Mouse (Mus musculus): ENCODE results near the gene Gdf1.
A peak's percentile ranks its signal among the peaks of the same experiment; 100 is the strongest.

The Gdf1 gene

DNA sequence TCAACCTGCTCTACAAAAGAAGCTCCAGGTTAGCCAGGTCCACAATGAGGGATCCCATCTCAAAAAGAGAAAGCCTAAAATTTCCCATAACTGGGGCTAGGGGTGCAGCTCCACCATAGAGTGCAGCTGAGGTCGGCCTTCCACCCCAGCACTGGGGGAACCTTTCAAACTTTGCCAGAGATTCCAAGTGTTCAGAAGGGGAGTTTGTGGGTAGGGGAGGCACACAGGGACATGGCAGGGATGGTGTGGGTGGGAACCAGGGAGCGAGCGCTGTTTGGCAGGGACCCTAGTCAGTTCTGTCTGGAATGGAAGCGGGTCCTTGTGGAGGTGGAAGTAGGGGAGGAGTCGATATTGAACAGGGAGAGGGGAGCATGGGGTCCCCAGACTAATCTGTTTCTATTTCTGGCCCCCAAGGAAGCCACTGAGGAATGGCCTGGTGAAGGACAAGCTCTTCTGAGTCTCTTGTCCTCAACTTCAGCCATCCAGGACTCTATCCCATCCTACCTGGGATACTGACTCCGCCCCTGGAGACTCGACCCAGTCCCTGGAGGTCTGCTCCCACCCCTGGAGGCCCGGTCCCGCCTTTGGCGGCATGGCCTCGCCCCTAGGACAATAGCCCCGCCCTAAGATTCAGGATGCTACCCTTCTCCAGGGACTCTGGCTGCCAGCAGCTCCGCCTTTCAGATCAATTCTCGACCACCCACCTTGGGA, at the start of gene Gdf1:
Gdf1 (plus strand) TSS at position 694 of the 711 bp plus-strand sequence.
- peak; percentile 83 for DNase-seq (ENCODE audit: low read depth, low spot score)

DNA sequence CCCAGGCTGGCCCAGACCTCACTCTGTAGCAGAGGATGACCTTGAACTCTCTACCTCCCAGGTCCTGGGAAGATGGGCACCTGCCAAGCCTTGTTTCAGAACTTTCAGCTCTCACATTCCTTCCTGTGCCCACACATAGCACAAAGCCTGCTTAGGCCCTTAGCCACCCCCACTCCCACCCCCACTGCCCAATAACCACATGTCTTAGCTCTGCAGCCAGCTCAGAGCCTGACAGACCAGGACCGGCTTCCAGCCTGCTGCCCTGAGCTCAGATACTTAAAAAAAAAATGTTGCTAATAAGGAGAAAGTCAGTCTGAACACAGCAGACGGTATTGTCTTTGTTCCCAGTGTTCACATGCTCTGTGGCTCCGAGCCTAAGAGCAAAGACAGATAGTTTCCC, 48.6 kb upstream of the Gdf1 start:
- DNase-seq (ENCODE audit: low read depth, low spot score) = no peak

DNA sequence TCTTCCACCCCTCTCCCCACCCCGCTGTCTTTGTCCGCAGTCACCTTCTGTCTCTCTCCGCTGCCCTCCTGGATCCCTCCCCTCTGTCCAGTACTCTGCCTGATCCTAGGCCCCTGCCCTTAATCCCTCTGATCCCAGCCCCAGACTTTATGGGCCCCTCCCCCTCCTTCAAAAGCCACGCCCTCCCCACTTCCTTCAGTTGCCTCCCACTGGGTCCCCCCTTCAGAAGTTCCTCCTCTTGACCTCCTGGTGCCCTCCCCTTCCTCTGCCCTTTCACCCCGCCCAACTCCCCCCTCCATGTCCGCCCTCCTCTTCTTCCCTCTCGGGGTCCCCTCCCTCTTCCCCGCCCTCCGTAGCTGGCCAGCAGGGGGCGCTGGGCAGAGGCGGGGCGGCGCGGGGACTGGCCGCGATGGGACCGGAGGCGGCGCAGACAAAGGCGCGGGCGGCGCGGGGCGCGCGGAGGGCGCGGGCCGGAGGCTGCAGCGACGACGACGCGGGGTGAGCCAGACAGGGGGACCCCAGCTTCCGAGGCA, 46.9 kb upstream of the Gdf1 start, which contains the start of gene Homer3:
Homer3 (plus strand) TSS at position 225 of the 533 bp plus-strand sequence.
- peak; percentile 97 for DNase-seq (ENCODE audit: low read depth, low spot score)

DNA sequence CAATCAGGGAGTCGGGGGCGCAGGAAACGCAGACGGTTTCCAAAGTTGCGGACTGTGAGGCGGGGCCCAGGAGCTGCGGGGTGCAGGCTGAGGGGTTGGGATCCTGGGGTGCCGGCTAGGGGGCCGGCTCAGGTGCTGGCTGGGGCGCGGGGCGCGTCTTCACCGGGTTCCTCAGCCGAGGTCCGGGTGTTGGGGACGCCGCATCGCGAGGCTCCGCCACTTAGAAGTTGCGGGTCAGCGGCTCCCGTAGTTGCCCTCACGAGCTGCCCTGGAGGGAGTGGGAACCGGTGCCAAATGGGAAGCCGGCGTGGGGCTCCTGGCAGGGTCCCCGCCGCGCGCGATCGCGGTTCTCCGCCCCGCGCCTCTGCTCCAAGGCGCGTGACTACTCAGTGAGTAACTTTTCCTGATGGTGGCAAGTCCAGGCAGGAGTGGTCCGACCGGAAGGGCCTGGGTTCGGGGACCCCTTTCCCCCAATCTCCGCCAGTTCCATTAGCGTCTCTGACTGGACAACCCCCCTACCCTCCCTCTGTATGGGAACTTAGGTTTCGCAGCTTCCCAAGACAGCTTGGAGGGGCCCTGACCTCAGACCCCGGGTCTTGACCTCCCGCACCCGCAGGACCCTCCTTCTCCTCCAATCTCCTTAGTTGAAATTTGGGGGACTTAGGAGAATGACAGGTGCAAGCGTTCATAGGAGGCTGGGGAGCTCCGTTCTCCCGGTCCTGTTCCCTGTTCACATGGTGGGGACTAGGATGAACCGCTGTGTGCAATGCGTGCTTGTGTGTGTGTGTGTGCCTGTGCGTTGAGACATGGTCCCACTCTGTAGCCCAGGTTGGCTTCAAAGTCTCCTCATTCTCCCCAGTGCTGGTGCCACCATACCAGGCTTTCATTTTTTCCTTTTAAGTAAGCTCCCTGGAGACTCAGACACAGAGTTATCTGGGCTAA, 46.2 kb upstream of the Gdf1 start:
- peak; percentile 30 for DNase-seq (ENCODE audit: low read depth, low spot score)

DNA sequence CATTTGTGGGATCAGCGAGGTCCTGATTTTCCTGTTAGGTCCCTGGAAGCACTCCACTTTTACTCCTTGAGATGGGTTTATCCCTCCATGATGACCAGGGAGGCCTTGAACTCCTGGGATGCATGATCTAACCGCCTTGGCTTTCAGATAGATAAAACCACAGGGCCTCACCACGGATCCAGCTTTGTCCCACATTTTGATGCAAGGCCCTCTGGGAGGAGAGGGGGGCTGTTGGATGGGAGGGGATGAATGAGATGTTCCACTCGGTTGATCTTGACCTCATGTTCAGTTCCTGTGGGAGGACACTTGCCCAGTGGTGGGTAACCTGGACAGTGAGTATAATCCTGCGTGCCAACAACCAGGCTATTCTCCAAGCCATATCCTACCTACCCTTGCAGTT, 45.2 kb upstream of the Gdf1 start:
- no peak for DNase-seq (ENCODE audit: low read depth, low spot score)

DNA sequence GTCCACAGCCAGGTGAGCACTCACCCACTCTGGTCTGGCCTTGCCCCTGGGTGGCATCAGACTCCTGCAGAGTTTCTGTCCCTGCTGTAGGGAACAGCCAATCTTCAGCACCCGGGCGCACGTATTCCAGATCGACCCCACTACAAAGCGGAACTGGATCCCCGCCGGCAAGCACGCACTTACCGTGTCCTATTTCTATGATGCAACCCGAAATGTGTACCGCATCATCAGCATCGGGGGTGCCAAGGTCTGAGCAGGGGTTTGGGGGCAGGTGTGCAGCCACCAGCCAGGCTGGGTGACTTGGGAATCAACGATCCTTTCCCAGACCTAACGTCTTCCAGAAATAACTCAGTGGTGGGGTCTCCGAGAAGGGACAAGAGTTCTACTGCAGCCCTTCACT, 44.3 kb upstream of the Gdf1 start:
- DNase-seq (ENCODE audit: low read depth, low spot score) = no peak

DNA sequence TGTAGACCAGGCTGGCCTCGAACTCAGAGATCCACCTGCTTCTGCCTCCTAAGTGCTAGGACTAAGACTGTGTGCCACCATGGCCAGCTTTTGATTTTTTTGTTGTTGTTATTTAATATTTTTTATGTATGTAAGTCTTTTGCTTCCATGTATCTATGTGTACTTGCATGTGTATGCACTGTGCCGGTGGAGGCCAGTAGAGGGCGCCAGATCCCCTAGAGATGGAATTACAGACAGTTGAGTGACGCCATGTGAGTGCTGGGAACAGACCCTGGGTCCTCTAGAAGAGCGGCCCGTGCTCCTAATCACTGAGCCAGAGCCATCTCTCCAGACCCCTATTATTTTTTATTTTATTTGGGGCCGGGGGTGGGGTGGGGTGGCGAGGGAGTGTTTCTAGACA, 42.9 kb upstream of the Gdf1 start:
- peak; percentile 77 for DNase-seq (ENCODE audit: low read depth, low spot score)

DNA sequence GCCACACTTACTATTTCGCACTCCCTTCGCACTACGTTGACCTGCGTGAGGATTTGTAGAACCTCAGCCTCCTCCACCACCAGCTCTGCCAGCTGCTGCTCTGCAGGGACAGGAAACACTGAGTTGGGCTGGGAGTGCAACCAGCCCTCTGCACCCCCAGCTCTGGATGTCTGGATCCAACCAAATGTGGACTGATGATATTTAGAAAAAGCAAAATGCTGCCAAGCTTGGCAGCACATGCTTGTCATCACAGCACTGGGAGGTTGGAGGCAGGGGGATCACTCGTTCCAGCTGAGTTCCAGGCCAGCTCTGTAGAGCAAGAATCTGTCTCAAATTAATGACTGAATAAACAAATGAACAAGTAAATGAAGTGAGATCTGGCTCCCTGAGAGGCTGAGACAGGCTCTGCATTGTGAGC, 35.6 kb upstream of the Gdf1 start:
- no peak for DNase-seq (ENCODE audit: low read depth, low spot score)

DNA sequence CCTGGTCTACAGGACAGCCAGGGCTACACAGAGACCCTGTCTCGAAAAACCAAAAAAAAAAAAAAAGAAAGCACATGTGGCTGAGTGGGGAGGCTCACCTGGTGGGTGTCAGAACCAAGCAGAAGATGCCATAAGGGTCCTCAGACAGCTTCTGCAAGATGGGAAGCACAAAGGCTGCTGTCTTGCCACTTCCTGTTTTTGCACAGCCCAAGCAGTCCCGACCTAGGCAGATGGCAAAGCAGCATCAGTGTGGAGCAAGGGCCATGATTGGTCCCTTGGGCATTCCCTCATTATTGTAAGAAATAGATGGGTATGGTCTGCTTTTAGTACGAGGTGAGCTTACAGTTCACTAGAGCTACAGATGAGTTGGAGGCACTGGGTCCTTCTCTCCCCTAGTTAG, 28.7 kb upstream of the Gdf1 start:
- no peak for DNase-seq (ENCODE audit: low read depth, low spot score)

DNA sequence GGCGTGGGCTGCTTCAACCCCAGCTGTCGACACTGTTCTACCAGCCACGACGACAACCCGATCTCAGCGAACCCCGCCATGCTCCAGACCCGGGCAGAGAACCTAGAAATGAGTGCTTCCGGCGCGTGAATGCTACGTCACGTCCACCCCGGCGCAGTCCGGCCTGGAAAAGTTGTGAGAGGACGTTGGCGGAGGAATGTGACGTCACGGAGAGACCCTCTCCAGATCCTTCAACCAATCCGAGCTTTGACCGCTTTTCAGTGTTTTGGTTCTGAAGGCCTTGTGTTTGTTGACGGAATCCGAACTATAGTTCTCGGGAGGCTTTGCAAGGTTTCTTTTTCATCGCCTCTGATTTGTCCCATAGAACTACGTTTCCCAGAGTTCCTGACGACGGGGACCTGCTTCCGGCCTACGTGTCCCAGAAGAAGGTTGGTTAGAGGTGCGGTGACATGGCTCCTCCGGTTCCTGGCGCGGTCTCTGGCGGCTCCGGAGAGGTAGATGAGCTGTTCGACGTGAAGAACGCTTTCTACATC, 27.2 kb upstream of the Gdf1 start, which contains the start of the genes Ddx49 and Cope:
Ddx49 (minus strand) TSS at position 132 of the 533 bp plus-strand sequence.
Cope (plus strand) TSS at position 161 of the 533 bp plus-strand sequence.
- peak; percentile 94 for DNase-seq (ENCODE audit: low read depth, low spot score)

DNA sequence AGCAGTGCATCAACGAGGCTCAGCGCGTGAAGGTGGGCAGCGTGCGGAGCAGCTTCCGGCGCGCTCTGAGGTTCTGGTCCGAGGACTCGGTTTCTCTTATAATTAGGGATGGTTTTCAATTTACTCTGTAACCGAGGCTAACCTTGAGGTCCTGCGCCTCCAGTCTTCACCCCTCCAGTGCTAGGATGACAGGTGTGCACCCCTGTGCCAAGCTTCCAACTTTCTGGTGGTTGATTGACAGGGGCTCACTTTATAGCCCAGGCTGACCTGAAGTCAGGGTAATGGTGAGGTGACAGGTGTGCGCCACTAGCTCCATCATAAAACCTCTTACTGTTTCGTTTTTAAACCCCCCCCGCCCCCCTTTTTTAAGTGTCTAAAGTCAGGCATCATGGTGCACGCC, 26.7 kb upstream of the Gdf1 start:
- DNase-seq (ENCODE audit: low read depth, low spot score) = no peak

DNA sequence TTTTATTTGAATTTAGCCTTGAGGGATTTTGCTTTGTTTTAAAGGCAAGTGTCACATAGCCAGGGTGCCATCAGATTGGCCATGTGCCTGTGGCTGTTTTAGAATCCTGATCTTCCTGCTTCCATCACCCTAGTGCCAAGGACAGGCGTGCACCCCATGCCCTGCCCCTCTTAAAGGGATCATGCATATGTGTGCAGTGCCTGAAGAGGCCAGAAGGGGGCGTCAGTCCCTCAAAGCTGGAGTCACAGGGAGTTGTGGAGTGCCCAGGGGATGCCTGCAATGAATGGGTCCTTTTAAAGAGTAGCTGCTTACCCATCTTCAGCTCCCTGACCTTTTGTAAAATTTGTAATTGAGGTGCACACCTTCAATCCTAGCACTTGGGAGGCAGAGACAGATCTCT, 20.3 kb upstream of the Gdf1 start:
- peak; percentile 77 for DNase-seq (ENCODE audit: low read depth, low spot score)

DNA sequence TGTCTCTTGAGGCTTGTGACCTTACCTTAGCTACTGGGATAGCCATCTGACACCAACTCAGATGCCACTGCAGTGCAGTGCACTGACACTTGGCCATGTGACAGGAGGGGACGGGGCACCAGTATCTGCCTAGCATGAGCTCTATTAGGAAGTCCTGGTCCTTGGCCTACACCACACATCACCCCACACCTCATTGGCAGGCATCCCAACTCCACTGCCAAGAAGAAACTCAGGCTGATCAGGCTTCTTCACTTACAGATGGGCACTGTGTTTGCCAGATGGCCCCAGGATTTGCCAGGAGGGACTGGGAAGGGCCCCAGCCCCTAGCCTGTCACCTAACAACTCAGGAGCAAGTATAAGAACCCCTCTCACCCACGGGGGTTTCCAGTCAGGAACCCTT, 16.2 kb upstream of the Gdf1 start:
- no peak for DNase-seq (ENCODE audit: low read depth, low spot score)

DNA sequence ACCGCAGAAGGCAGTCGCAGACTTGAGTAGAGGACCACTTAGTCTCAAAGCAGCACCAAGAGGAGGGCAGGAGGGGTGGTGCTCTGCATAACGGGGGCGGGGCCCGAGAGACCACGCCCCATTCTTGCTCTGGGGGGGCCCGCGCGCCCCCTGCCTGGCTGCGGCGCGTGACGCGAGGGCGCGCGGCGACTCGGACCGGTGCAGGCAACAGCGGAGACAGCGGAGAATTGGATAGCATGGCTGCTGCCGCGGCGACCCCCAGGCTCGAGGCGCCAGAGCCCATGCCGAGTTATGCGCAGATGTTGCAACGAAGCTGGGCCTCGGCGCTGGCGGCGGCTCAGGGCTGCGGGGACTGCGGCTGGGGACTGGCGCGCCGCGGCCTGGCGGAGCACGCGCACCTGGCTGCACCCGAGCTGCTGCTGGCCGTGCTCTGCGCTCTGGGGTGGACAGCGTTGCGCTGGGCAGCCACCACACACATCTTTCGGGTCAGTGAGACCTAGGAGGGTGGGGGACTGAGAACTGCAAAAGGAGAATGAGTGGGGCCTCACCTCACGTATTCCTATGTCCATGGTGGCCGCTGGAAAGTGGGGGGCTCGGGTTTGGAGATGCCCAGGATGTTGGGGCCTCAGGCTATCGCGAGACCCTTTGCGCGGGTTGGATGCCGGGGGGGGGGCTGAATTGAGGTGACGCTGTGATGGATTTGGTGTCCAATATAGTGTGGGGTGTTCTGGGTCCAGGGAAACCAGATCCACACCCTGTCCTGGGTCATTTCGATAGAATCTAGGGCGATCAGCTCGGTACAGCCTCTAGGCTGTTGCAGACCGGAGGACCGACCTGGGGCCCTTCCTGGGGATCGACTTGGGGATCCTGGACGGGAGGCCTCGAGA, 13.8 kb upstream of the Gdf1 start, which contains the start of gene Cers1:
Cers1 (plus strand) TSS at position 152 of the 887 bp plus-strand sequence.
- DNase-seq (ENCODE audit: low read depth, low spot score) = peak; percentile 68

DNA sequence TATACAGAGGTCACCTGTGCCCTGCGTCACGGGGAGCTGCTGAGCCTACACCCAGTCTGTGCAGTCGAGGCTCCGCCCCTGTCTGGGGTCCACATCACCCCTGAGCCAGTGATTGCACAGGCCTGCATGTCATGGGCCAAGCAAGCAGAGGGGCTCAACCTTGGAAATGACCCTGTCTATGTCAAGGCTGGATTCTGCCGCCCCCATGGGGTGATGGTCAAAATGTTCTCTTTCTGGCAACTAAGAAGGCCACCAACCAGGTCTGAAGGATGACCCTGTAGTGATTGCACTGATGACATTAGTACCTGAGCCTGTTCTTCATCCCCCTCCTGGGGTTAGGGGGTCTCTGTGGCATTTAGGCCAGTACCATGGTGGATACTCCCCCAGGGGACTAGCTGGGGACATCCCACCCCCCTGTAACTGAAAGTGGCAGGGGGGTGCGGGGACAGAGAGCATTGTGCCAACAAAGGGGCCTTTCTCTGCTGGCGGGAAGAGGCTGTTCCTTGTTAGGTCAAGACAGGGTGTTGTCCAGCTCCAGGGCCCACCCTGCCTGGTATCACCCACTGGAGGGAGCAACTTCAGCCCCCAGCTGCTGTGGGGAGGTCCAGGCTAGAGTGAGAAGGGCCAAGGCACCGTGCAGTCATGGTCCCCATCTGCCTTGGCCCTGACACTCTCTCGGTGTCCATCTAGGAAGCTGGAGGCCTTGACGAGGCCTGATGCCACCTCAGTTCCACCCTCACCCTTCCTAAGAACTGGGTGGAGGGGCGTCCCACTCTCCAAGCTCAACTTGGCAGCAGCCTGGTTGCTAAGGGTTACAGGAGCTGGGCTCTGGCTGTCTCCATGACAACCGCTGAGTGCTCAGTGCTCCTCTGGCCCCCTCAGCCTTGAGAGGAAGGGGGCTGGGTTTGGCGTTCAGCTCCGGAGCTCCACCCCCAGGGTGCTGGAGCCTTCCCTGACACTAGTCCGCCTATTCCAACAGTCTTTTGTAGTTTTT, 12.8 kb upstream of the Gdf1 start:
- DNase-seq (ENCODE audit: low read depth, low spot score) = peak; percentile 89

DNA sequence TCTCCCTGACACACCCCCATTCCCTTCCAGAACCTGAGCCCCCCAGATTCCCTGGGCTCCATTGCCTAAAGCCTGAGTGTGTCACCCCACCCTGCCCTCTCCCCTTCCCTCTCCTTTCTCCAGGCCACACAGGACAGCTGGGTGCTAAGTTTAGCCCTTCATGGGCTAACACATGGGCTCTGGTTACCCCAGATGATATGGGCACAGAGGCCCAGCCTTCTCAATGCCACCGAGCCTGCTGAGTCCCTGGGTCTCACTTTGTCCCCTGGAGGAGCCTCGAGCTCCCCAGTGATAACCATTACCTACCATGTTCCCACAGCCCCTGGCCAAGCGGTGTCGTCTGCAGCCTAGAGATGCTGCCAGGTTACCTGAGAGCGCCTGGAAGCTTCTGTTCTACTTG, 11.7 kb upstream of the Gdf1 start:
- no peak for DNase-seq (ENCODE audit: low read depth, low spot score)

DNA sequence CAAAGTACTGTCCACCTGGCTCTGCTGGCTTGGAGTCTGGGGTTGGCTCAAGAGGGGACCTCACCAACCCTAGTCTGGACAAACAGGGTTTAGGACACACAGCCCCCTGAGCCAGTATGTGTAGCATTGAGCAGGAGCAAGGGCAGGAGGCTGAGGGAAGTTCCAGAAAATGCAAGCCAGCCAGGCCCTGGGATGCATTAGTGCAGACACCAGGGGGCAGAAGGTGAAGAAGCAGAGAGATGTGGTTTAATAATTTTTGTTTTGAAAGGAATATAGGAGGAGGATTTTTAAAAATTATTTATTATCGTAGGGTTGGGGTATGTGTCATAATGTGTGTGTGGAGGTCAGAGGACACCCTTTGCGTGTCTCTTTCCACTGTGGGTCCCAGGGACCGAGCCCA, 5.9 kb upstream of the Gdf1 start:
- no peak for DNase-seq (ENCODE audit: low read depth, low spot score)

DNA sequence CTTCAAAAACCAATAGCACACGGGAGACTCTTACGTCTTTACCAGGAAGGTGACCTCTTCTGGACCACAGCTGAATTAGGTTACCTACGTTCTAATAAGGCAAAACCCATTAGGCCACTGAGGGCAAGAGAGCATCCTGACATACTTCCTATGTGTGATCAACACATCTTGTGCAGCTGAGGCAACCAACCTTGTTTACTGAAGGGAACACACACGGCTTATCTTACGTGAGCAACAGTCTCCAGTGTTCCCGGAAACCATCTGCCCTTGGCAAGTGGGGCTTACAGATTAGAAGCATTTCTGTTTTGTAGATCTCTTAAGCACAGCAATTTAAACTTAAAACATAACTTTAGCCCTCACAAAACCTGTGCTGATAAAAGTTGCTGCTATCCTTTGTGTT, 2.1 kb upstream of the Gdf1 start:
- DNase-seq (ENCODE audit: low read depth, low spot score) = no peak

DNA sequence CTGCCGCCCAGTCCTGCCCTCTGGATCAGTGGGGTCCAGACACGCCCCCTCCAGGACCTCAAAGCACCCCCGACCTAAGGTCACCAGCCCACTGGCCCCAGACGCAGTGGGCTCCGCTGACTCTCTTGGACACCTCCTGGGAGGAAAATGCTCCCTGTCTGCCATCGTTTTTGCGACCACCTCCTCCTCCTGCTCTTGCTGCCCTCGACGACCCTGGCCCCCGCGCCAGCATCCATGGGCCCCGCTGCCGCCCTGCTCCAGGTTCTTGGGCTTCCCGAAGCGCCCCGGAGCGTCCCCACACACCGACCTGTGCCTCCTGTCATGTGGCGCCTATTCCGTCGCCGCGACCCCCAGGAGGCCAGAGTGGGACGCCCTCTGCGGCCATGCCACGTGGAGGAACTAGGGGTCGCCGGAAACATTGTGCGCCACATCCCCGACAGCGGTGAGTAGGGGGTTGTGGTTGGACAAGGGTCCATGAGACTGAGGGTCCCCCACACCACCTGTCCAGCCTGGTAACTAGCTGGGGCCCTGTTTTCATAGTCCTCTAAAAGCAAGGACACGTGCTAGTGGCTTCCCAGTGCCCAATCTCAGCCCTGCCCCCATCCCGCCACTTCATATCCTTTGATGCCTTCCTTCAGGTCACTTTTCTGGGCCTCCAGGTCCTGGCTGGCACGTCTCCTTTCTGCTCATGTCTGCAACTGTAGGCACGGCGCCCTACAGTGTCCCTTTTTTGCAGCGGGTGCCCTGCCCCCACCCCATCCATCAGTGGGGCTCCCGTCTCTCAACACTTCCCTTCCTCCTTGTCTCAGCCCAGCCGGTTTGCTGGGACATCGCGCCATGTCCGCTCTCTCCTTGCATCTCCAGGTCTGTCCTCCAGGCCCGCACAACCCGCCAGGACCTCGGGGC, 471 bp downstream of the Gdf1 start:
- DNase-seq (ENCODE audit: low read depth, low spot score) = no peak

Measured in ZHBTc4 (cell line).